Mouse (Mus musculus): ENCODE data around the gene Tmem211. TPM values are rescaled to one million over a fixed set of nuclear protein-coding genes. Genes with fewer than 3 reads are reported as not detected.

The Tmem211 gene
- total RNA-seq, 2 experiments from 2014 or later = not detected

DNA sequence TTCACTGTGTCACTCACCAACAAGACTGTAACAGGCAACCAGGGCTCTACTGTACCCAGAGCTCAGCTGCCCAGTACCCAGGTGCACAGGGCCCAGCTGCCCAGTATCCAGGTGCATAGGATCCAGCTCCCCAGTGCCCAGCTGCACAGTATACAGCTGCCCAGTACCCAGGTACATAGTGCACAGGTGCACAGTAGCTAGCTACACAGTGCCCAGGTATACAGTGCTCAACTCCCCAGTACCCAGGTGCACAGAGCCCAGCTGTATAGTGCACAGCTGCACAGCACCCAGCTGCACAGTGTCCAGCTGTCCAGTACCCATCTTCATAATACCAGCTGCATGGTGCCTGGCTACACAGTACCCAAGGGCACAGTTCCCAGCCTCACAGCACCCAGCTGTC is 41.5 kb downstream of the Tmem211 start:
- intact Hi-C loops (cut with DNase I) = no loop called here
- DNase-seq = no peak

DNA sequence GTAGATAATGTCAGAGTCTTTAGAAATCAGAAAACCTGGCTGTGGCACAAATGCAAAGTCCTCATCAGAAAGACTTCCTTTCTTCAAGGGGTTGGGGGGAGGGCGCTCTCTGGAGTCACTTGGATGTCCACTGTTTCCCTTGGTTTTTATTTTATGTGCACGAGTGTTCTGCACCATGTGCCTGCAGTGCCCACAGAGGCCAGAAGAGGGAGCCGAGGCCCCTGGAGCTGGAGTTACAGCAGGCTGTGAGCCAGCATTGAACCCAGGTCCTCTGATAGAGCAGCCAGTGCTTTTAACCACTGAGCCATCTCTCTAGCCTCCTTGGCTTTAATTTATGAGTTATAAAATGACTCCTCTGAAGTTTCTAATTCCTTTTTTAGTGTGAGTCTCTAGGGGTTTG is 43.3 kb downstream of the Tmem211 start:
- intact Hi-C loops (cut with DNase I) = no loop called here
- no peak for DNase-seq

DNA sequence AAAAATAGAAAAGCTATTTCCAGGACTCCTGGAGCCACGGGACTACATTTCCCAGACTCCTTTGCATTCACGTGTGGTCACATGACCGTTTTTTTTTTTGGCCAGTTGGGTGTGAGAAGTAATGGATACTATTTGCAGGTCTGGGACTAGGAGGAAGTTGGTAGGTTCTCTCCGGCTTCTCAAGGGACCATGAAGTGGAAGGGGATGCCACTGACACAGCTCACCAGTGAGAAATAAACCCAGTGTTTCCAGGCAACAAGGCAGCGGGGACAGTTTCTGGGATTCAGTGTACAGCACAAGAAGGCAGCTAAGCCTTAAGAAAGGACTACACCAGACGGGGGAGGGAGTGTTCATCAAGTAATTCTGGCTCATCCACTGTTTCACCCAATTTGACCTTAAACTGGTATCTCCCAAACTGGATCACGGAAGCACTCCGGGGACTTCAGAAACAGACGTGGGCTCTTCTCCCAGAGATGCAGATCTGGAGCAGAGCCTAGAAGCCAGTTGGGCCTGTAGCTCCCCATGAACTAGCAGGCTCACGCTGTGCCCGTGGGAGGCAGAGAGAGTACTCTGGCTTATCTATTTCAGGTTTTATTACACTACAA is 44.6 kb downstream of the Tmem211 start:
- DNase-seq = peak; percentile 23 to 40
- intact Hi-C loops (cut with DNase I) = no loop called here

DNA sequence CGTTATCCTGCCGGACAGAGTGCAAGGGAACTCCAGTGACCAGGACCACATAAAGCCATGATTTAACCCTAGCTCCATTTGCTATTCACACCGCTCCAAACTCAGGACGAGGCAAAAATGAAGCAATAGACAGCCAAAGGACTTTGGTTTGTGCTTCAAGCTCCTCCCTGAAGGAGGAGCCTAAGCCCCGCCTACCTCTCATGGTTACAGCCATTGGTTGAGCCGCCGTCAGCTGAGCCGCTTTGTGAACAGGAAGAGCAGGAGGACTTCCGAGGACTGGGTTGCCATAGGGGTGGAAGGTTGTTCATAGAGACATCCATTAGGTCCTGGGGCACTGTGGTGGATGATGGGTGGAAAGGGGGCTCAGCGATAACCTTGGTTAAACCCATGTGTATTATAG is 49.1 kb downstream of the Tmem211 start:
- DNase-seq = no peak
- intact Hi-C loops (cut with DNase I) = no loop called here

DNA sequence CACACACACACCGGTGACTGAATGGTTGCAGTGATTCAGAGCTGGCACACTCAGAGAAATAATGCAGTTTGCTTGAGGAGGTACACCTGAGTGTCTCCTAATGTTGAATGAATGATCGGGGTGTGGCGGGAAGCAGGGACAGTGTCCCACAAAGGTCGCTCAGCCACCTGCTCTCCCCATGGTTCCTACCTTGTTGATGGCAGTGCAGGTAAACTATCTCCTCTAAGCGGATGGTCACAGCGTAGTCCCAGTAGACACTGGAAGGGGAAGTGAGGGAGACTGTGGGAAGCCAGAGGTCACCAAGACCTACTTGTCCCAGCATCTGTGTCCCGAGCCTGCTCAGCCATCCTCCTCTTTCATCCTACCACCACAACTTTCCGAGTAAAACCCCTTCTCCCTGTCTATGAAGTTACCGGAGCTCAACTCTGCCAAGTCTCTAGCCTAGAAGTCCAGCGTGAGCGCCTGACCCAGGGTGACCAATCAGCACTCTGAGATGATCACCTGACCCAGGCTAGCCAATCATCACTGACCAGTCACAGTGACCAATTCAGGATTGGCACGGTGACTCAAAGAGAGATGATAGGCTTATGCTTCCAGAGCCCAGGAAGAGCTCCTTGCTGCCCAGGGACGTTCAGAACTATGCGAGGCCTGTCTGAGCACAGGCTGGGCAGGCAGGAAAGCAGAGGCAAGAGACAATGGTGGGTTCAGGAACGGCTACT is 53.6 kb downstream of the Tmem211 start:
- intact Hi-C loops (cut with DNase I) = no loop called here
- DNase-seq = peak in 1 of 2 experiments; percentile 24

DNA sequence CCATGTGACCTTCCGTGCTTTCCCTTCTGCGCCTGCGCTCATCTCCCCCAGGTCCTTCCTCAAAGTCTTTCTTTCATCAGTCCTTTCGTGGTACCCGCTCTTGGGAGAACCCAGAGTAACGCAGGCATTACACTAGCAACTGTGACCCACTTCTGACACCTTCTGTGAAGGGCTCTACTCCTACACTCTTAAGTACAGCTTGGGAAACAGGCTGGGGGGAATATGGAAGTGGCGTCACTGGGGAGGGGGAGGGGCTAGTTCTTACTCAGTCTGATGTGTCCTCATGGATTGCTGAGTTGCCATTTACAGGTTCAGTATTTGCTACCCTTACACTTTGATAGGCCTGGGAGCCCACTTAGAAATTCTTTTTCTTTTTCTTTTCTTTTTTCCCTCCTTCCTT is 54.8 kb downstream of the Tmem211 start:
- DNase-seq = no peak
- intact Hi-C loops (cut with DNase I) = no loop called here

DNA sequence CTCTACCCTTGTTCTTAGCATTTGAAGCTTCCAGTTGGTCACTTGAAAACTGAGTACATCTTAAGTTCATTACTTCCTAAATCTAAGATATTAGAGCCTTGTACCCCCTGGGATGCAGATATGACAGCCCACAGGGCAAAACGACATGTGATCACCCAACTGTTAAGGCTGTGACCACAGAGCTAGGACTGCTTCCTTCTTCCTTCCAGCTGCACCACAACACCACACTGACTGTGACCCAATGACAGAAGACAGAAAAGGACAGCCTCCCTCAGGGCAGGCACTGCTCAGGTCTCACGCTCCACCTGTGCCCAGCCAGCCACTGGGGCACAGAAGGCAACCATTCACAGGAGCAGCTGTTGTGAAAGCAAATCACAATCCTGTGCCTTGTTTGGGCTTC is 57.0 kb downstream of the Tmem211 start:
- DNase-seq = no peak
- intact Hi-C loops (cut with DNase I) = no loop called here

DNA sequence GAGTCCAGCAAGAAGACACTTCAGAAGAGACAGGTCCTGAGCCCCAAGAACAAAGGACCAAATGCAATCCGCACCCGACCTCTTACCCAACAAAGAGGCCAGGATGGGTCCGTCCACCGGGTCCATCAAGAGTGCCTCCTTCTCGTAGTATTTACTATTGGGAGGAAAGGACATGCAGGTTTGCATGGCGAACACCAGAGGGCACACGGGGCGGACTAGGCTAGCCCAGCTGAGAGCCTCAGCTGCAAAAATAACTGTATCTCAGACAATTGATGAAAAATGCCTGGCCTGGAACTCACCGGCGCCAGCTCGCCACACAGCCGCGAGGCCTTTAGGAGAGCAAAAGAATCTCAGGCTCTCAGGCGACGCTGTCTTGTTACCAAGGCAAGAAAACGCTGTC is 58.8 kb downstream of the Tmem211 start:
- DNase-seq = no peak
- intact Hi-C loops (cut with DNase I) = no loop called here

DNA sequence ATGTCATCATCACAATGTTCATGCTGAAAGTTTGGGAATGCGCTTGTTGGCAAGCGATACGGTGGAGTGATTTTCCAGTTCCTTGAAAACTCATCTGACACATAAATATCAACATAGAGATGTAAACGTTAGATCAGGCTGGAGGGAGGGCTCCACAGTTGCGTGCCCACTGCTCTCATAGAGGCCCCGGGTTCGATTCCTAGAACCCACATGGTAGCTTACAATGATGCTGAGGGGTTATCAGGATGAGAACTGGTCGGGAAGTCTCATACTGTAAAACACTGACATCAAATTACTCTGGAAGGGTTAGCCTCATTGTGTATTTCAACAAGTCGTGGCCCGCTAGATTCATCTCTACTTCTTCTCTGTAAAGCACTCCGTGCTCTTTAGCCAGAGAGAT is 59.3 kb downstream of the Tmem211 start:
- intact Hi-C loops (cut with DNase I) = no loop called here

DNA sequence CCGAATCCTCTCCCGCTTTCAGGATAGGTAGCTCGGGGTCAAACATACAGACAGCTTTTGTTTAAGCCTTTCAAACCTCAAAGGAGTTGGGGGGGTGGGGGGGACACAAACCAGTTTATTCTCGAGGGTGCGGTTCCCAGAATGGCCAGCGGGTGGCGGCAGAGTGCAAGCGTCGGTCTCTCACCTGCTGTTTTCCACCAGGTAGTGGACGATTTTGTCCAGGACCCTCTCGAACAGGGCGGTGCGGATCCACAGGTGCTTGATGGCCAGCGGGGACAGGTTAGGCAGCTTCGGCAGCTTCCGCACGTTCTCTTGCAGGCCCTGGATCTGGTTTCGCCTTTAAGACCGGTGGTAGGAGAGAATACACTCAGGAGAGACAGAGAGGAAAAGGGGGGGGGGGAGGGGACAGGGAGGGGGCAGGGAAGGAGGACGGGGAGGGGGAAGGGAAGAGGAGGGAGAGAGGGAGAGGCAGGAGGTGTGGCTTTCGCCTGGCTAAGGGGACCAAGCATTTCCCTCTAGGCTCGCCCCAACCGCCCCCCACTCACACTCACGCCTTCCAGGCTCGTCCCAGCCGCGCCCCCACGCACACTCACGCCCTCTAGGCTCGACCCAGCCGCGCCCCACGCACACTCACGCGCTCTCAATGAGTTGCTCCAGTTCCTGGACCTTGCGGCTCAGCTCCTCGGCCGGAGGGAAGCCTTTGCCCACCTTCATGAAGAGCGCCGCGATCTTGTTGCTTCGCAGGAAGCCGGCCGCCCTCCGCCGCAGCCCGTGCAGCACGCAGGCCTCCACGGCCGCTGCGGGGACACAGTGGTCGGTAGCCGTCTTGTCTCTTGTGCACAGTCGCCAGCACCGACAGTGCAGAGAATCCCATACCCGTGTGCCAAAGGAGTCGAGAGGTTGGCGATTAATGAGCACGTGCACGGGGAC is 60.1 kb downstream of the Tmem211 start:
- peak; percentile 17 to 58 for DNase-seq
- intact Hi-C loops (cut with DNase I) = no loop called here

More for the DNA sequence above, 59.3 kb downstream of the Tmem211 start:
- no peak for DNase-seq

DNA sequence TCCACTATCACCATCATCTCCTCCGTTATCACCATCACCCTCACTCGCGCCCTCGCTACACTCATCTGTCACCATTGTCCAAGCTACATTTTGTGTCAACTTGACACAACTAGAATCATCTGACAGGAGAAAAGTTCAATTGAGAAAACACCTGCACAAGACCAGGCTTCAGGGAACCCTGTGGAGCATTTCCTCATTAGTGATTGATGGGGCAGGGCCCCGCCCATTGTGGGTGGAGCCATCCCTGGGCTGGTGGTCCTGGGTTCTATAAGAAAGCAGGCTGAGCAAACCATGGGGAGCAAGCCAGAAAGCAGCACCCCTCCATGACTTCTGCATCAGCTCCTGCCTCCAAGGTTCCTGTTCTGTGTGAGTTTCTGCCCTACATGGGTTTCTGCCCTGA is 61.1 kb downstream of the Tmem211 start:
- intact Hi-C loops (cut with DNase I) = no loop called here

DNA sequence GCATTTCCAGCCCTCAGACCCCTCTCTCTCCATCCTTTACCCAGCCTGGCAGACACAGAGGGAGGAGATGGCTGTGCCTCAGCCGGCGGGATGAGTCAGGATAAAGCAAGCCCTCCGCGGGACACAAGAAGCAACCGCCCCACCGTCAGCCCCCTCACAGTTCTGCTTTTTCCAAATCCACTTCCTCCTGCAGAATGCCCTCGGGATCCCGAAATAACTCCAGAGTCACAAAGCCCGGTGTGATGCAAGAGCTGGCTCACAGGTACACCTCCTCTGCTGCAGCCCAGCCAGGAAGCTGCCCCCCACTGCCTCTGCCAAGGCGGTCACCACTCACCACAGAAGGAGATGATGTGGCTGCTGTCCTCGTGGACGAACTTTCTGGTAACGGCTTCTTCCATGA is 61.8 kb downstream of the Tmem211 start:
- DNase-seq = no peak
- intact Hi-C loops (cut with DNase I) = no loop called here

More for the DNA sequence above, 61.1 kb downstream of the Tmem211 start:
- DNase-seq = no peak

Other genes with a start within 250 kb of the Tmem211 start
- gene Grk3, start 211.1 kb upstream of the Tmem211 start, total RNA-seq (2021) = 10 to 100 TPM in 1 of 2 experiments, 1 to 10 TPM in 1; 9.1 to 17.6 TPM
- not detected for gene Crybb2, start 156.8 kb upstream of the Tmem211 start, total RNA-seq (2021)
- 1 to 10 TPM; 2.0 to 2.1 TPM for gene Crybb3, start 145.3 kb upstream of the Tmem211 start, total RNA-seq (2021)
- gene 2900026A02Rik, start 5.7 kb upstream of the Tmem211 start, total RNA-seq (2021) = 10 to 100 TPM; 46.9 to 51.4 TPM
- gene Sgsm1, start 83.9 kb downstream of the Tmem211 start, total RNA-seq (2021) = 1 to 10 TPM in 1 of 2 experiments, under 1 TPM in 1; 0.74 to 1.1 TPM
- gene Aym1, start 130.4 kb downstream of the Tmem211 start, total RNA-seq (2021) = not detected